Mouse (Mus musculus) forebrain, embryonic 10.5 days (tissue): ENCODE measurements around the gene Traf6. TPM values are rescaled to one million over a fixed set of nuclear protein-coding genes. Genes with fewer than 3 reads are reported as not detected.

Source experiments
- DNase-seq: peaks from one replicate; pipeline ENCODE4 v3.0.0-alpha.2; 2017; ENCODE audit warnings: low spot score; ENCODE audit errors: extremely low spot score
- H3K27ac ChIP-seq: fragments of 300-500 bp; sonication (generic); 2 replicates; pipeline ENCODE4 v1.5.1; 2016; ENCODE audit warnings: mild to moderate bottlenecking
- H3K27me3 ChIP-seq: fragments of 300-500 bp; sonication (generic); 2 replicates; pipeline ENCODE4 v1.6.1; 2016; ENCODE audit warnings: mild to moderate bottlenecking; ENCODE audit not compliant: poor library complexity, severe bottlenecking
- H3K36me3 ChIP-seq: fragments of 300-500 bp; sonication (generic); replicated peaks from 2 replicates; pipeline ENCODE4 v1.6.1; 2016; ENCODE audit warnings: mild to moderate bottlenecking, moderate library complexity
- H3K4me1 ChIP-seq: fragments of 300-500 bp; sonication (generic); 2 replicates; pipeline ENCODE4 v1.6.1; 2016
- H3K4me3 ChIP-seq: fragments of 300-500 bp; sonication (generic); 2 replicates; pipeline ENCODE4 v1.5.1; 2016; ENCODE audit warnings: mild to moderate bottlenecking, moderate library complexity
- H3K9me3 ChIP-seq: fragments of 300-500 bp; sonication (generic); 2 replicates; pipeline ENCODE4 v1.6.1; 2016; ENCODE audit warnings: mild to moderate bottlenecking, moderate library complexity
- WGBS: fragments of 180-500 bp; shearing (Covaris S2); methylation state at CpG from one replicate; pipeline ENCODE4 v1.1.7; 2016; 5-methylcytosine and 5-hydroxymethylcytosine counted together
- polyA plus RNA-seq: library from polyadenylated mRNA; unstranded; fragments of >200 nt; fragmentation: Nextera tagmentation; extraction: Ambion mirVana; gene quantifications from 2 replicates; pipeline ENCODE4 v1.2.1, GENCODE M21; 2016

Traf6 gene
- polyA plus RNA-seq, result 17.9 and 18.5 TPM in 2 replicates

DNA sequence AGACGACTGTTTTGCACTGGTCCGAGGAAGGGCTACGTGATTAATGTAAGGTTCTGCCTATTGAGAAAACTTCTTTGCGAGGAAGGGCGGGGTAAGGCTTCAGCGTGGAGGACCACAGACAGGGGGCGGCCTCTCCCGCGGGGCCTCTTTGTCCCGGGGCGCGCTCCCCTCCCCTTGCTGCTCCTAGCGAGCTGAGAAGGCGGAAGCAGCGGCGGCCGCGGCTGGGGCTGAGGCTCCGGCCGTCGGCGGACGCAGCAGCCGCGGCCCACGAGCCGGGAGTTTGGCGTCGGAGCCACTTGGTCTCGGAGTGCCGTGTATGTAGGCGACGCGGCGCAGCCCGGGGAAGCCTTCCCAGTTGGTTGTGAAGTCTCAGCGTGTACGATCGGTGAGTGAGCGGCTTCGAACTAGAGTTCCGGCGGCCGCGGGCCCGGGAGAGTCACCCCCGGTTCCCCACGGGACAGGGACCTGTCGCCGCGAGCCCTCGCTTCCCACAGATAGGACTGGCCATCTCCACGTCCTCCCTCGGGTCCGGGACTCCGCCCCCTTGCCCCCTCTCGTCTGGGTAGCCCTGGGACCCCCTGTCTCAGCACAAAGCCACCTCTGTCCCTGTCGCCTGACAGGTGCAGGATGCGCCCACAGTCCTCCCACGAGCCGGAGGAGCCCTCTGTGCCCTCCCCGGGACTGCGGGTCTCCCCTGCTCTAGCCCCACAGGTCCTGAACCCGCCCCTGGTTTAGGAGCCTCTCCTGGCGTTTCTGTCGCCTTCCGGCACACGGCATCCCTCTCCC is at the start of gene Traf6:
Gene Traf6 (plus strand): TSS at position 194 of the 786 bp plus-strand sequence.
- Histone ChIP-seq H3K4me1 (peaks cover 19% of the 10 kb centered on the region), H3K27me3 (peaks cover 10% of the 10 kb centered on the region; the same call in 1 of the 2 replicates), H3K4me3 (peak within 1 kb of the TSS; percentile 99), H3K27ac (peak within 1 kb of the TSS; percentile 94), H3K36me3 (peaks cover 8% of the 10 kb centered on the region; the same call in 1 of the 2 replicates), H3K9me3 (no peaks in the 10 kb centered on the region)
- under 1% methylated on average over 67 of the region's 68 CpGs for WGBS
- peak; percentile 82 for DNase-seq

DNA sequence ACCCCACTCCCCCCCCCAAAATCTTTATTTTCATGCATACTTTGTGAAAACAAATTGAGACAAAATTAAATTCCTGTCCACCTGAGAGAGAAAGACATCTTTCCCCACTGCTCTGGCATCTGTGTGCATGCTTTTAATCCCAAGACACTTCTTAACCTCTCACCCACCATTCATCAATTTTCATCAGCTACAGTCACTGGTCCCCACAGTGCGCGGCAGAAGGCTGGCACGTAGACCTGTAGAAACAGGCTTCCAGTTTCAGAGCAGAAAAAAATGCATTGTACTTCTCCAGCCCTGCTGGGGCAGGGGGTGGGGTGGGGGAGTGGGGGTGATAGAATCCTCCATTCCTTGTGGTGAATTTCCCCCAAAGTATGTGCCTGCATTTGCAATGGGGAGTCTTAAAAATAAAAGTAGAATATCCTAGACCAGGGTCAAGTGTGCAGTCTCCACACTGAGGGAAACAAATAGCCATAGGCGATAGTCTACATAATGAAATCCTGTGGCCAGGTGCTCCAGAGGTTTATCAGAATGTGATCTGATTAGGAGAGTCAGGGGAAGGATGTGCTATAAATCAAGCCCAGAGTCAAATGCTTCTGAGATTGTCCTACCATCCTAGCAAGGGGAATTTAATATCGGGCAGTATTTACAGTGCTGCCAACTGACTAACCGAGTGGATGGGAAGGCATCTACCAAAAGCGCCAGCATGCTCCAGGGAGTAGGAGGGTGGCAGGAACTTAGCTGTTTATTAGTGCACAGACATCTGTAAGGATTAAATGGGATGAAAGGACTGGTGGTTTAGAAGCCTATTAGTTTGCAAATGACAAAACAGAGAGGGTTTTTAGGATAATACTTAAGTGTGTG is 39.0 kb upstream of the Traf6 start:
- Histone ChIP-seq H3K27me3 (no peaks in the 10 kb centered on the region), H3K27ac (no peak overlapping the region)

DNA sequence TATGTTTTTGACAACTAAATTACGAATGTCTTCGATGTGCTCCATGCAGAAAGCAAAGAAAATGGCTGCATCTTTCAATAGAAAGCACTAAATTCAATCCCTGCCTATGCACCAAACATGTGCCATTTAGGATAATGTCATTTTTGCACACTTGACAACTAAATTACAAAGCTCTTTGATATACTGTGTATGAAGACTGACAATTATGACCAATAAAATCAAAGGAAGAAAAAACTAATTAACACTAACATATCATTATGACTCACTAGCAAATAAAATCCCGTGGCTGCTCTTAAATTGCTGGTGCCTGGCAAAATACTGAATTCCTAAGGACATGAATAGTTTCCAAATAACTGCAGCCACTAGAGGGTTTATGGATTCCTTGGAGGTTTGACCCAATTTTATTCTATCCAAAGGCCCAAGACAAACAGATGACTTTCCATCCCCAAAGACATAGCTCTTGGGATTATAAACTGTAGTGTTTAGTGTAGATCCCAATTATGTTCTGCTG is 38.3 kb upstream of the Traf6 start:
- DNase-seq, result no peak
- Histone ChIP-seq H3K4me3 (no peak overlapping the region), H3K36me3 (no peaks in the 10 kb centered on the region), H3K4me1 (no peaks in the 10 kb centered on the region), H3K9me3 (no peaks in the 10 kb centered on the region), H3K27me3 (no peaks in the 10 kb centered on the region), H3K27ac (no peak overlapping the region)
- WGBS, result 86% methylated on average over 3 of the region's 3 CpGs

More for the DNA sequence above, 39.0 kb upstream of the Traf6 start:
- Histone ChIP-seq H3K36me3 (no peaks in the 10 kb centered on the region), H3K9me3 (no peaks in the 10 kb centered on the region), H3K4me1 (no peaks in the 10 kb centered on the region), H3K4me3 (no peak overlapping the region)
- no peak for DNase-seq
- 82% methylated on average over 7 of the region's 7 CpGs for WGBS

DNA sequence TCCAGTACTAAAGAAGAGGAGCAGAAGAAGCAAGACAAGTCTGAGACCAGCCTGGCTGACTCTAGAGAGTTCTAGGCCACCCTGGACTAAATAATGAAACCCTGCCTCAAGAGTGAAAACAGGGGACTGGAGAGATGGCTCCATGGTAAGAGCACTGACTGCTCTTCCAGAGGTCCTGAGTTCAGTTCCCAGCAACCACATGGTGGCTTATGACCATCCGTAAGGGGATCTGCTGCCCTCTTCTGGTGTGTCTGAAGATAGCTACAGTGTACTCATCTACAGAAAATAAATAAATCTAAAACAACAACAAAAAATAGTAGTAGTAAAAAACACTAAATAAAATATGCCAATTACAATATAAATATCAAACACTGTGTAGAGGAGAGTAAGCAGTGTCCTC is 32.4 kb upstream of the Traf6 start:
- no peaks in the 10 kb centered on the region; the same call in 1 of the 2 replicates for H3K27me3 ChIP-seq
- peaks cover 11% of the 10 kb centered on the region for H3K4me1 ChIP-seq
- no peak for DNase-seq
- no peaks in the 10 kb centered on the region for H3K9me3 ChIP-seq
- H3K4me3 ChIP-seq, result no peak overlapping the region
- H3K36me3 ChIP-seq, result no peaks in the 10 kb centered on the region
- no peak overlapping the region for H3K27ac ChIP-seq
- 82% methylated on average over 1 of the region's 1 CpGs for WGBS

DNA sequence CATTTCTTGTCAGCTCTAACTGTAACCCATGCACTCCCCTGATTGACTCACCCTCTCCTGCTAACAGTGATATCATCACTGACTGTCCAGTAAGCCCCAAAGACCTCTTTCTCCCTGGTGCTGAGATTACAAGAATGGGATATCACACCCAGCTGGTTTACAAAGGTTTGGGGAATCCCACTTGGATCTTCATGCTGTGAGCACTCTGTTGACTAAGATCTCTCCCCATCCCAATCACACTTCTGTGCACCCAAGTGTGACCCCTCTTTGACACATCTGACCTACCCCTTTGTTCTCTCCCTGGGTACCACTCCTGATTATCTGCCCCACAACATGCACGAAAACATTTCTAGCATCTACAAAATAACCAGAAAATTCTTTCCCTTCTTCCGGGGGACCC is 29.9 kb upstream of the Traf6 start:
- no peak overlapping the region for H3K27ac ChIP-seq
- no peak overlapping the region for H3K4me3 ChIP-seq
- WGBS, result 70% methylated on average over 2 of the region's 2 CpGs
- no peaks in the 10 kb centered on the region for H3K36me3 ChIP-seq
- H3K9me3 ChIP-seq, result no peaks in the 10 kb centered on the region
- peaks cover 9% of the 10 kb centered on the region for H3K27me3 ChIP-seq
- DNase-seq, result no peak
- H3K4me1 ChIP-seq, result peaks cover 22% of the 10 kb centered on the region

DNA sequence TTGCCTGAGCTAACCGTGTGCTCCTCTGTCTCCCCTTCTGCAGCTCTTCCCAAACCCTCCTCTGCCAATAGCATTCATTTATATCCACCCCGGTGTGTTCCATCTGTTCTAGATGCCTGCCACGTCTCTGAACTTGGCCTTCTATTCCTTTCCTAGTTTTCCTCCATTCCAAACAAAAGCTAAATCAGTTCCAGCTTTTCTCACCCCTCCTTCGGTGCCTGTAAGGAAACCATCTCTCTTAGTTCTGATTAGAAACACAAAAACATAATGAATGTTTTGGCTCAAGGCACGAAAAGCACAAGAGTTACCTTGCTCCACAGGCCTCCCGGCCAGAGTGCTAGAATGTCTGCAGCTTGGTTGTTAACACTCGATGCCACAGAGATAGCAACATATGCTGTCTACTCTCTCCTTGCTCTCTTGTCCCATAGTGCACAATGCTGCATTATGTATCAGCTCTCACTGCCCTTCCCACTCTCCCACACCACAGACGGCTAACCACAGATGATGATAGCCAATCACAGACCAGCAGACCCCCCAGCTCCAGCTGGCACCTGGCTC is 29.0 kb upstream of the Traf6 start, which contains the start of the genes Rag1 and B230118H07Rik:
Gene Rag1 (minus strand): TSS at position 388 of the 558 bp plus-strand sequence.
Gene B230118H07Rik (minus strand): TSS at position 419 of the 558 bp plus-strand sequence.
- Histone ChIP-seq H3K4me3 (no peak within 1 kb of the TSS), H3K27ac (no peak within 1 kb of the TSS), H3K36me3 (no peaks in the 10 kb centered on the region), H3K27me3 (peaks cover 9% of the 10 kb centered on the region), H3K9me3 (no peaks in the 10 kb centered on the region), H3K4me1 (peaks cover 22% of the 10 kb centered on the region)
- no peak for DNase-seq
- WGBS, result 50% methylated on average over 8 of the region's 8 CpGs

DNA sequence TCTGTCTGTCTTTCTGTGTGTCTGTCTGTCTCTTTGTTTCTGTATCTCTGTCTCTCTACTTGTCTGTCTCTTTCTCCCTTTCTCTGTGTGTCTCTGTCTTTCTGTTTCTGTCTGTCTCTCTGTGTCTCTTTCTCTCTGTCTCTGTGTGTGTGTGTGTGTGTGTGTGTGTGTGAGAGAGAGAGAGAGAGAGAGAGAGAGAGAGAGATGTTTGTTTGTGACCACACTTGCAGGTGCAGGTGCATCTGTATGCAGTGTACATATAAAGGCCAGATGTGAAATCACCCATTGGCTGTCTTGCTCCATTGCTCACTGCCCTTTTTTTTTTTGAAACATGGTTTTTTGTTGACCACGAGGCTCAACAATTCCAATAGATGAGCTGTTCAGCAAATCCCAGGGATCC is 27.8 kb upstream of the Traf6 start:
- H3K27ac ChIP-seq, result no peak overlapping the region

DNA sequence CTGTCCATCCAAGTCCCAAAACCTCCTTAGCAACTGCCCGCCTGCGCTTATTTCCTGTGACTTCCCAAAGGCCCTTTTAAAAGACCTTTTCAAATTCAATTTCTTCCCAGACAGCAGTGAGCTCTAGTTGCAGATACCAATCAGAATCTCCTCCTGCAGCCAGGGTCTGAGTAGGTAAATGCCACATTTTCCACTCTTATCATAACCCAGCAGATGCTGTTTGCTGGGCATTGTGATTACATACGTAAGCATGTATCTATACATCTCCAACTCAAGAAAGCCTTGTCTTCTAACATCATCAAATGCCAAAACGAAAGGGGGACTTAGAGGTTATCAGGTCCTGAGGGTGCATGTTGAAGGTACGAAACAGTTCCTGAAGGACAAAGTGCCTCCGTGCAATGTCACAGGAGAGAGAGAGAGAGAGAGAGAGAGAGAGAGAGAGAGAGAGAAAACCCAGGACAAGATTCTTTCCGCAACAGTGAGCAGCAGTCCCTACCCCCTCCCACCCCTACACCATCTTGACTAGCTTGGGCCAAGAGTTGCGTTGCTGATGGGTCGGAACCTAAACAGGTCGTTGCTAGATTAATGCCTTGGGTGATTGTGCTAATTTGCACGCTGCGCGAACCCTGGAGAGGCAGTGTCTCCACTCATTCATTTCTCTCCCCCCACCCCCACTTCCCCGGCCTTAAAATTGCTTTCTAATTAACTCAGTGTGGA is 25.9 kb upstream of the Traf6 start:
- Histone ChIP-seq H3K27ac (no peak overlapping the region), H3K4me3 (peak overlapping the region; percentile 38), H3K36me3 (no peaks in the 10 kb centered on the region), H3K4me1 (peaks cover 22% of the 10 kb centered on the region), H3K9me3 (no peaks in the 10 kb centered on the region), H3K27me3 (peaks cover 14% of the 10 kb centered on the region)
- 41% methylated on average over 14 of the region's 14 CpGs for WGBS
- peak; percentile 27 for DNase-seq

More for the DNA sequence above, 27.8 kb upstream of the Traf6 start:
- 79% methylated on average over 1 of the region's 1 CpGs for WGBS
- H3K9me3 ChIP-seq, result no peaks in the 10 kb centered on the region
- no peak for DNase-seq
- H3K36me3 ChIP-seq, result no peaks in the 10 kb centered on the region
- no peak overlapping the region for H3K4me3 ChIP-seq
- peaks cover 22% of the 10 kb centered on the region for H3K4me1 ChIP-seq
- H3K27me3 ChIP-seq, result peaks cover 9% of the 10 kb centered on the region

DNA sequence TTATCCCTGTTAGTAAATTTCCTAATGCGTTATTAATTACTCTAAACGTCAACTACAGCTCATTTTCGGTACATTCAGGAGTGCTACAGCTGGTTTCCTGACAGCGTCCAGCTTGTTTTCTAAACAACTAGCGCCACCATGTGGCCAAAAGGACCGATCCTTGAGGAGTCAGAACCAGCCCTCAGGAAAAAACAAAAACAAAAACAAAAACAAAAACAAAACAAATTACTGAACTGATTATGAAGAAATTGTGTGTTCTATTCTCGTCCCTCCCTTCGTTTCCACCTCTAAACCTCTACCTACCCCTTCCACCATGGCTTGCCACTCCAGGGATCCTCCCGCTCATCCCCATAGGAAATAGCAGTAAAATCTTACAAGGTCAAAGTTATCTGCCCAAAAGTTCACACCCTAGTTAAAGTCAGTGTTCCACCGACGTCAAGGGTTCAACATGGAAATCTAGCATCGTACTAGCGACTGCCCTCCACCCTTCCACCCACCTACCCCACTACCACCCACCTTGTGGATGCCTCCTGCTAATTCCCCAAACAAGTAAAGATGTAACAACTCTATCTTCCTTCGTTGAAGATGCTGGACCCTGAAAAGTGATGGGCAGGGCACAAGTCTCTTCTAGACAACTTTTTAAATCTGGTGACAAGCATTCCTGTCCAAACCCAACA is 25.2 kb upstream of the Traf6 start:
- 21% methylated on average over 14 of the region's 14 CpGs for WGBS
- Histone ChIP-seq H3K27ac (no peak overlapping the region), H3K9me3 (no peaks in the 10 kb centered on the region), H3K4me1 (peaks cover 22% of the 10 kb centered on the region), H3K36me3 (no peaks in the 10 kb centered on the region), H3K27me3 (peaks cover 16% of the 10 kb centered on the region), H3K4me3 (peak overlapping the region; percentile 38)
- peak; percentile 65 for DNase-seq

DNA sequence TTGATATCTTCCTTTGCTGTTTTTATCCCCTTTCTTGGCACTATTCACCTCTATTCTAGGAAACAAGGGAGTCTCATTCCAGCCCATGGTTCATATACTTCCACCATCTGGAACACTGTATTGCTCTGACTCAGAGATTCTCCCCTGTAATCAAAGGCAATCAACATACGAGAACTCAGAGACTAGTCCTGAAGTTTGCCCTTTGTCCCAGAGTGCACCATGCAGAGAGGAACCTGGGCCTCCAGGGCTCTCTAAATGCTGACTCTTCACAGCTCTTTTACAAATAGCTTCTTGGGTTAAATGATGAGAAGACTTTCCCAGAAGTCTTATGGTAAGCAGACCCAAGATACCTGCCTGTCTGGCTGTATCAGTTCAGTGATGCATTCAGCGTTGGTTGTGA is 17.7 kb upstream of the Traf6 start:
- no peaks in the 10 kb centered on the region for H3K9me3 ChIP-seq
- peaks cover 5% of the 10 kb centered on the region for H3K4me1 ChIP-seq
- H3K27me3 ChIP-seq, result peaks cover 7% of the 10 kb centered on the region; the same call in 1 of the 2 replicates
- DNase-seq, result no peak
- WGBS, result 78% methylated on average over 2 of the region's 2 CpGs
- H3K4me3 ChIP-seq, result no peak overlapping the region
- no peaks in the 10 kb centered on the region for H3K36me3 ChIP-seq
- no peak overlapping the region for H3K27ac ChIP-seq

DNA sequence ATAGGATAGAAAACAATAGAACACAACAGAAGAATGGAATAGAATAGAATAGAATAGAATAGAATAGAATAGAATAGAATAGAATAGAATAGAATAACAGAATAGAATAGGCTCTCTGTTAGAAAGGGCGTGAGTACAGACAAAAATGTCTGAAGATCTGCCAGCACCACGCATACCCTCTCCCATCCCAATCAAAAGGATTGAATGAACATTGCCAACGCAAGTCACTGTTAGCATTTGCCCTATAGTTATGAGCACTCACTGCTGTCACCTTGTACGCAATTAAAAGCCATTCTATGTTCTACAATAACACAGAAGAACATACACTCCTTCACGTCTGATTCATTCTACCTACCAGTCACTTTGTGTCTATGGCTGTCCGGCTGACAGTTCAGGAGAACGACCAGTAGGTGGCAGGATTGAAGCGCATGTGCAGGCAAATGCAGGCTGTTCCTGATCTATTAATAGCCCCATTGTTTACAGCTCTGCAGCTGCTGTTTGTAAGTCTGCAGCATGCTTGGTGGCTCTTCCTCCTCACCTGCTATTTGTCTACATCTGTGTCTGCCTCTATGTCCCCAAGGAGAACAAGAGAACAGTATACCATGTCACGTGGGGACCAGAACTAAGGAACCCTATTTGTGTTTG is 13.0 kb upstream of the Traf6 start:
- Histone ChIP-seq H3K36me3 (no peaks in the 10 kb centered on the region), H3K27ac (peak overlapping the region; percentile 82), H3K27me3 (no peaks in the 10 kb centered on the region), H3K9me3 (no peaks in the 10 kb centered on the region), H3K4me1 (peaks cover 8% of the 10 kb centered on the region), H3K4me3 (no peak overlapping the region)
- DNase-seq, result peak; percentile 74
- 25% methylated on average over 9 of the region's 9 CpGs for WGBS
